Mouse (Mus musculus) splenic B cell, adult 2 months (primary cell): ENCODE data around the gene Ssmem1.

ENCODE experiments used
- DNase-seq: peaks from one replicate; pipeline ENCODE4 v3.0.0-alpha.2; 2011; ENCODE audit warnings: low read depth, low spot score
- H3K27me3 ChIP-seq: 2 replicates; pipeline ENCODE4 v1.6.1; 2012; ENCODE audit warnings: mild to moderate bottlenecking, low read length, moderate library complexity, mixed read lengths; ENCODE audit not compliant: control insufficient read depth, poor library complexity, insufficient read depth, severe bottlenecking
- H3K36me3 ChIP-seq: 2 replicates; pipeline ENCODE4 v1.6.1; 2012; ENCODE audit warnings: mild to moderate bottlenecking, low read length, moderate library complexity, mixed read lengths; ENCODE audit not compliant: control insufficient read depth, poor library complexity, insufficient read depth, severe bottlenecking

Ssmem1 gene

DNA sequence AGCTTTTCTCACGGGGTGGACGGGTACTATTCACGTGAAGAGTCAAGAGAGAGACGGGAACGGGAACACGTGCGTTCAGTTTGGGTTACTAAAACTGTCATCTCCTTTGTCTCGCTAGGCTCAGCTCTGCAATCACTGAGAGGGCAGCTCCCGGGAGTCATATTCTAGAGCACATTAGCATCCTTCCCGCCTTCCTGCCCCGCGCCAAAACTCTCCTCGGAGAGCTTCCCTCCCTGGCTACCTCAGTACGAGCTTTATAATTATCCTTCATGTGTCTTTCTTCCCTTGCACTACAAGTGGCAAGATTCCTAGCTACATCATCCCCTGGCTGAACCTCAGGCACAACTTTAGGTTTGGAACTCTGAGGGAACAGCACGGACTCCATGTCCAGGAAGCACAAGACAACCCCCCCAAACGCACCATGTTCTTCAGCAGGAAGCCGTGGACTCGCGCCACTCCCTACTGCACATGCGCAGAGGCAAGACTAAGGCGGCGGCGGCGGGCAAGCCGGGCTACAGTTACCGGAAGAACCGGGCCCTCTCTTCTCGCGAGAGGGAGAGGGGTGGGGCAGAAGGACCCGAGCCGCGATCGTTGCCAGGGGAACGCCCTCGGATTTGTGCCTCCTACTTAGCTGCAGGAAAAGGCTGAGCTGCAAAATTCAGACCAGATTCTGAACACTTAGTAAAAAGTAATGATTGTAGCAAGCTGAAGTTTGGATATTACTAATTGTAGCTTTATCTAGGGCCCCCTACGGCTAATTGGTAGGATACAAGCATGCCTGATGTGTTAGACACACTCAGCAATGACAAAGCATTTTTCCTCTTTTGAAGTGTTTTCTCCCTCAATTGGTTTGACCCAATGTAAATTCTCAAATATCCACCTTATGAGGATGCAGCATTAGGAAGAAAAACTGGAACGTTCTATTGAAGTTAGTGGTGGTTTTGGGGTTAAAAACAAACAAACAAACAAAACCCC is at the start of gene Ssmem1, which contains the start of gene Tmem209:
TSS of gene Ssmem1 (plus strand) at position 585 of the 975 bp plus-strand sequence.
TSS of gene Tmem209 (minus strand) at position 519 of the 975 bp plus-strand sequence.
- peak; percentile 98 for DNase-seq
- Histone ChIP-seq H3K36me3 (peaks cover 1% of the 10 kb centered on the region; the same call in 1 of the 2 replicates), H3K27me3 (no peaks in the 10 kb centered on the region)

DNA sequence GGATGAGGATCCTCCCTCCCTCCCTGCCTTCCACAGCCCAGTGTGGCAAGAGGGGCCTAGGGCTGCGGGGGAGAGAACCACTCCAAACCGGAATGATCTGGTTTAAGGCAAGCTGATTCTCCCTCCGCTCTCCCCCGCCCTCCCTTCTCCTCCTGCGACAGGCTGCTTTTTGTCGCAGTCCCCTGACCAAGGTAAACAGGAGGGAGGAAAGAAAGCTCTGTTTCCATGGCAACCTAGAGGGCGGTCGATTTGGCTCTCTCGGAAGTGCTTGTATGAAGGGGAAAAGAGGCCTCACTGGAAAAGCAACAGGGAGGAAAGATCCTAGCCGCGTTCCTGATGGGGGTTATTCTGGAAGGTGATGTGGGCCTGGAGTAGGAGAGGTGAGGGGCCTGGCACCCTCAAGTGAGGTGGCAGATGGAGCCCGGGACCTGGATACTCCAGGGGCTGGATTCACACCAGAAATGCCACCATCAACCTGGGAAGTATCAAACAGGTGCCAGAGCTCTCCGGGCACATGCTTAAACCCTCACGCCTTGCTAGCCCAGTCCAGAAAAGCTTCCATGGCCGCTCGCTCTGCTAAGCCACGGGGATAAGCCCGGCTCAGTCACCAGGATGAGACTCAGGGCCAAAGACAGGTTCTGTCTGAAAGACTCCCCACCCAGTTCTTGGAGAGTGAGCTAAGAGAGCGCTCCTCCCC is 48.8 kb upstream of the Ssmem1 start:
- DNase-seq, result peak; percentile 8
- Histone ChIP-seq H3K27me3 (no peaks in the 10 kb centered on the region), H3K36me3 (no peaks in the 10 kb centered on the region)

DNA sequence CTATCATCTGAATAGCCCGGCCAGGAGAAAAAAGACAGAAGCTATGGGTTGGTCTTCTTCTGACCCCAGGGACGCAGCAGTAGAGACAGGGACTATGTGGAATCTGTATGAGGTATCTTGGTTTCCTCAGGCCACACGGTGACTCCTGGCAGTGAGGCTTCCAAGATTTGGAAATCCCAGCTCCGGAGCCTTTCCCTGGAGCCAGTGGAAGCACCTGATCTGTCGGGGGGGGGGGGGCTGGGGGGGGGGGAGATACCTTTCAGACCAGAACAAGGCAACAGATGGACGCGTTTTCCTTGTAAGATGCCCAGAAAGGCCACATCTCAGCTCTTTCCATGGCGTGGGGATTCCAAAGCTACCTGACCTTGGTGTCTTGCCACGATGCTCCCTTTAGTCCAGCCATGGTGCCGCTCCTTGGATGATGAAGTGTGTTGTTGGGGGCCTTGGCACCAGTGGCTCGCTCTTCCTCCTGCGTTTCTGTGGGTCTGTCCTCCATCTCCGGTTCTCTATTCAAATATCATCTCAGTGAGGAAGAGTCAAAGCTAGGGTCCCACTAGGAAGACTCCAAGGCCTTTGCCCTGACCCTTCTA is 47.8 kb upstream of the Ssmem1 start:
- no peaks in the 10 kb centered on the region for H3K36me3 ChIP-seq
- DNase-seq, result no peak
- no peaks in the 10 kb centered on the region for H3K27me3 ChIP-seq

DNA sequence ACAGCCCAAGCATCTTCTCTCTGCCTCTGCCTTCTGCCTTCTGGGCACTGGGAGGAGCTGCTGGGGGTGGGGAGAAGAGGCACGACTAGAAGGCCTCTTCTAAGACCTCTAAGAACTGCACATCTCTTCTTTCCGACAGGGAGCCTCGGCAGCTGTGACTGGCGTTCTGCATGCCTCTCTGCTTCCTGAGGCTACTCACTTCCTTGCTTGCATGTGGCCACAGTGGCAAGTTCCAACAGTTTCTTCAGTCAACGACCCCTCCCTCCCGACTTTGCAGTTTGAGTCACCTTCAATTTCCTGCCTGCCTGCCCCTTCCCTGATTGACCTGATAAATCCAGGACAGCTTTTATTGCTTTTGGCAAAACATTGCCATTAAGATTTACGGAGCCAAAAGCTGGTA is 46.8 kb upstream of the Ssmem1 start:
- no peak for DNase-seq
- Histone ChIP-seq H3K36me3 (no peaks in the 10 kb centered on the region), H3K27me3 (no peaks in the 10 kb centered on the region)

DNA sequence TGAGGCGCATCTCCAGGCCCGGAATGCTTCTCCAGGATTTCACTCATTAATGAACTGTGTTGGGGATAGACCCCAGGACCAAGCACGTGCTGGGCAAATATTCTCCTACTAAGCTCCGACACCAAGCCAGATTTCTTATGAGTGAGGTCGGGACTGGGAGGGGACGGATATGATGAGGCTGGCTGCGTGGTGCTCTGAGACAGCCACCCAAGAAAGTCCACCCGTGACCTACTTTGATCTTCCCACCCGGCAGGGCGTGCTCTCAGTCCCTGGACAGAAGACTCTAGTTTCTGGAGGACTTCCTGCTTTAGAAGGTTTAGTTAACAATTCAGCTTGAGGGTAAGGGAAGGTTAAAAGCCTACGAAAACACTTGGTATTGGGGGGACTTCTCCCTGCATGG is 44.1 kb upstream of the Ssmem1 start:
- no peak for DNase-seq
- Histone ChIP-seq H3K36me3 (no peaks in the 10 kb centered on the region), H3K27me3 (no peaks in the 10 kb centered on the region)

DNA sequence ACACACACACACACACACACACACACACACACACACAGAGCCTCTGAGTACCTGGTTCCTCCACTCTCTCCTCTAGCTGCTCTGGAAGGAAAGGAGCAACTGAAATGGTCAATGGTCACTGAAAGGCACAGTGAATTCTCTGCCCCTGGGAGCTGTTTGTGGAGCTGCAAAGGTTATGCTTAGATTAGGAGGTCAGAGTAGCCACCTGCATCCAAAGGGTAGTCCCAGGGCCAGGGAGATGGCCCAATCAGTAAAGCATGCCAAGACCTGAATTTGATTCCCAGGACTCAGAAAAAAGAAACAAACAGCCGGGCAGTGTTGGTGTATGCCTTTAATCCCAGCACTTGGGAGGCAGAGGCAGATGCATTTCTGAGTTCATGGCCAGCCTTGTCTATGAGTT is 41.6 kb upstream of the Ssmem1 start:
- DNase-seq, result no peak
- Histone ChIP-seq H3K27me3 (no peaks in the 10 kb centered on the region), H3K36me3 (no peaks in the 10 kb centered on the region)

DNA sequence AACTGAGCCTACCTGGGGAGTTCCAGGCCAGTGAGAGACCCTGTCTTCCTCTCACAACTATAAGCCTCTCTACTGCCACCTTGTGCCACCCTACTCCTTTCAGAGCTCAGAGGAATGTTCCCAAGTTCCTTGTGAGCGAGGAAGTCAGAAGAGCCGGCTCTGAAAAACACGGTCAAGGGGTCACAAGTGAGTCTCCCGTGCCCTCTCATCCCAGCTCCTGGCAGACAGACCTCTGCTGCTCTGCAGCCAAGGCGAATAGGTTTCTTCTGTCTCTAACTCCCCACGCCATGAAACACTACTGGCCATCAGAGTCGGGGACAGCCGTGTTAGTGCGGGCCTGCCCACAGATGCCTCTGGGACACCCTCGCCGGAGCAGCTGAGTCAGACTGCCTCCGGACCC is 41.0 kb upstream of the Ssmem1 start:
- DNase-seq, result peak; percentile 29
- no peaks in the 10 kb centered on the region for H3K36me3 ChIP-seq
- no peaks in the 10 kb centered on the region for H3K27me3 ChIP-seq

DNA sequence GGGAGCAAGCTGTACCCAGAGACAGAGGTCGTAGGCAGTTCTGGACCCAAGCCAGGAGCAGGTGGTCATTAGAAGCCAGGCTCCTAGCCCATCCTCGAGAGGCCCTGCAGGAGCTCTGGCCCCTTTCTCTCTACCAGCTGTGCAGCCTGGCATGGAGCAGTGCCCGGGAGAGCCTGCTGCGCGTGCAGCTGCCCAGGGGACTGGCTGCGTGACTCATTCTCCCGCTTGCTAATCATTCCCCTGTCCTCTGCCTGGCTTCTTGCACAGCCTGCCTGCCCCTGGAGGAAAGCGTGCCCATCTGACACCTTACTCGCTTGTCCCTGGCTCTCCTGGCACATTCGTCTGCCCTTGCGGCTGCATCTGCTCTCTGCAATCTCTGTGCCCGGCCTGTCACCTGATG is 40.3 kb upstream of the Ssmem1 start:
- no peaks in the 10 kb centered on the region for H3K27me3 ChIP-seq

DNA sequence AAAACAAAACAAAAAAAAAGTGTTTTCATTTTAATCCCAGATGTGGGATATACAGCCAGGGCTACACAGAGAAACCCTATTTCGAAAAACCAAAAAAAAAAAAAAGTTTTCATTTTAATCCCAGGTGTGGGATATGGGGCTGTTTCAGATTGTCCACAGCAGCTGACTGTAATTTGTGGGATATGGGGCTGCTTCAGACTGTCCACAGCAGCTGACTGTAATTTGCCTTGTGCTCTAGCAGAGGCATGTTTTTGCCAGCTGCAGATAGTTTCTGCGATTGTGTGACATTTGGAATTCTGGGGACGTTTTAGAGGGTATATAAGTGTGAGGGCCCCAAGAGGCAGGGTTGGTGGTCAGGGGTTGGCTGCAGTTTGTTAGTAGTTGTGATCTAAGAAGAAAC is 37.9 kb upstream of the Ssmem1 start:
- Histone ChIP-seq H3K36me3 (no peaks in the 10 kb centered on the region), H3K27me3 (no peaks in the 10 kb centered on the region)
- no peak for DNase-seq

More for the DNA sequence above, 40.3 kb upstream of the Ssmem1 start:
- DNase-seq, result no peak
- H3K36me3 ChIP-seq, result no peaks in the 10 kb centered on the region

DNA sequence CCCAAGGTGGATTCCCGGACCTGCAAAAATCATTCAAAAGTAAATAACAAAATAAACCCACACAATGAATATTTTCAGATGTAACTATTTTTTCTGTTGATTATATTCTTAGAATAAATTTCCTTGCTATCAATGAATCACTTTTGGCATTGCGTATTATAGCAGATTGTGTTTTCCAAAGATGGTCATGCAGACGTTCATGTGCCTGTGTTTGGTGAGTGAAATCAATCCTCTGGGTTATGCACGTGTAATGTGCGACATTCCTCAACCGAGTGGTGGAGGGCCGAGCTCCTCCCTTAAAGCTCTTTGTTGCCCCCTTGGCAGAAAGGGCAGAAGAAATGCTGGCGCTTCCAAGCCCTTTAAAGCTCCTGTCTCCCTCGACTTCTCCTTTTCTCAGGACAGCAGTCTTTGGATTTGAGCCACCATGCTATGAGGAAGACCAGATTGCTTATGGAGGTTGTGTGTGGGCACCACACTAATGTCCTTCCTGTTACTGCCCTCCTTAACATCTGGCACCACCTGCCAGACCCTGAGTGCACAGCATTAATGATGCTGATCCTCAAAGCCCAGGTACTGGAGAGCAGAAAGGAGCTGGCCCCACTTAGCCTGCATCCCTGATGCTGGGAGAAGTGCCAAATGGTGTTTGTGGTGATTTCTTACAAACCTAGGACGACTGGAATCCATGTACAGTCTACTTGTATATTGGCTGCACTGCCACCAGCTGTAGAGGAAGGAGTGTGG is 33.5 kb upstream of the Ssmem1 start:
- DNase-seq, result no peak
- no peaks in the 10 kb centered on the region for H3K27me3 ChIP-seq

DNA sequence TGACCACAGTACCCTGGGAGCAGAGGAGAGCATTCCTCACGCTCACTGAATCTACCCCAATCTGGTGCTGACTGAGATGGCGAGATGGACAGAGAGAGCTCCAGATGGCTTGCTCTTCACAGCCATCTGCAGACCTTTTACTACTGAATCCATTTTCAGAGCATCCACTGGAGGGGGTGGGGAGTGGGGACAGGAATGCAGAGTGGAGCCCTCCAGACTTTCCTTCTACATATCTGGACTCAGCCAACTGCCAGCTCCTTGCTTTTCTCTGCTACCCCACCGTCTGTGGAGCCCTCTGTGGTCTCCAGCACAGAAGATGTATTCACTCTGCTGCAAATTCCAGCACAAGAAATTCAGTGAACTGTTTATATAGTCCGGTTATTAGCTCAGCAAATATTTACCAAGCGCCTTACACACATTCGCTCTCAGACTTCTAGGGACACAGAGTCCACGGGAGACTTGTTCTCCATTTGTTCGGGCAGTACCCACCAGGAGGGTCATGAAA is 32.4 kb upstream of the Ssmem1 start:
- Histone ChIP-seq H3K27me3 (no peaks in the 10 kb centered on the region), H3K36me3 (peaks cover 9% of the 10 kb centered on the region; the same call in 1 of the 2 replicates)
- DNase-seq, result no peak

More for the DNA sequence above, 33.5 kb upstream of the Ssmem1 start:
- H3K36me3 ChIP-seq, result peaks cover 9% of the 10 kb centered on the region; the same call in 1 of the 2 replicates

DNA sequence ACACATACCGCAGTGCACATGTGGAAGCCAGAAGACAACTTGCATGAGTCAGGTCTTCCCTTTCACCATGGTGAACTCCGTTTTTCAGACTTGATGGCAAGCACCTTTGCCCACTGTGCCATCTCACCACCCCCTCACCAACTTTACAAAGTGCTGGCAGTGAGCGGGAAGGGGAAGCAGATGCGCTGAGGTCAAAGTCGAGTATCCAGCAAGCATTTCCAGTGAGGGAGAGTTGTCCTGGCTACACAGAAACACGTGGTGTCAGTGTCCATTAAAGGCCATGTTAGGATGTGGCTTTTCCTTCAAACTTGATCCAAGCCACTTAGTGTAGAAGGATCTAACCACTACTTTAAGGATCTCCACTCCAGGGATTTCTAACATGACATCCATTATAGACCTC is 31.9 kb upstream of the Ssmem1 start:
- Histone ChIP-seq H3K36me3 (peaks cover 9% of the 10 kb centered on the region; the same call in 1 of the 2 replicates), H3K27me3 (no peaks in the 10 kb centered on the region)
- no peak for DNase-seq

DNA sequence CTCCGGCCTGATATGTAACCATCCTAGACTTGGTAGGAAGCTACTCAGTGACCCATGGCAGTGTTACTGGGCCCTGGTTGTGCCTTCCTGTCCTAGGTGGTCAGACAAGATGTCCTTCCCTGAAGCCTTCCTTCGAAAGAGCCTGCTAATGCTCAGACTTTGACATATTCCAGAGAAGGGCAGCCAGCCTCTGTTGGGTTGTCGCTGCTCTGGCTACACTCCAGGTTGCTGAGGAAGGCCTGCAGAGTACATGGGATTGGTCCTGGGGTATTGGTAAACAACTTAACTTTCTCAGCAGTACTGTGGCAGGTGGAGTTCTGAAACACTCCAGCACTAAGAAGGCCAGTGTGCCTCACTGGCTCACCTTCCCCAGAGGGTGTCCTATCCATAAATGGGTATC is 30.2 kb upstream of the Ssmem1 start:
- no peak for DNase-seq
- no peaks in the 10 kb centered on the region for H3K27me3 ChIP-seq
- peaks cover 9% of the 10 kb centered on the region; the same call in 1 of the 2 replicates for H3K36me3 ChIP-seq

DNA sequence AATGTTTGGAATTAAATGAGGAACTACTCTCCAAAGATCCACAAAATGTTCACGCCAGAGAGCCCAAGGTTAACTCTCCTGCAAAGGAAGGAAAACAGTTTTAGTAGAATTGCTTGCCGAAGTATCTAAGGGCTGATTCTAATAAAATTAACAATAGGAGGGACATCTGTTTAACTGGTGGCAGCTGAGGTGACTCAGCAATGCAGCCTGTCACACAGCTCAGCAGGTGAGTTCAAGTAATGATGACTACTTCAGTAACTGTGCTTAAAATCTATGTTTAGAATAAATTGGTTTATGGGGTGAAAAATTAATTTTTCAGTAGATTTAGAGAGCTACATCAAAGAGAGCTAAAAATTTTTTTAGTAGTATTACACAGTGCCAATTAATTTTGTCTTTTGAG is 26.7 kb upstream of the Ssmem1 start:
- Histone ChIP-seq H3K36me3 (peaks cover 19% of the 10 kb centered on the region), H3K27me3 (no peaks in the 10 kb centered on the region)
- DNase-seq, result no peak
